Mouse (Mus musculus) limb, embryonic 14.5 days (tissue): ENCODE data around the gene Bhlhe40. TPM values are rescaled to one million over a fixed set of nuclear protein-coding genes. Genes with fewer than 3 reads are reported as not detected.

ENCODE experiments used
- ATAC-seq: fragments of 200-750 bp; cut with Nextera tagmentation; 2 replicates; pipeline ENCODE4 v1.8.0; 2017; ENCODE audit warnings: low read depth, moderate number of reproducible peaks, moderate TSS enrichment; ENCODE audit not compliant: low FRiP score
- DNase-seq: peaks from one replicate; pipeline ENCODE4 v3.0.0-alpha.2; 2015; ENCODE audit warnings: low spot score
- H3K27ac ChIP-seq: fragments of 300-500 bp; sonication (generic); replicated peaks from 2 replicates; pipeline ENCODE4 v1.5.1; 2014; ENCODE audit warnings: low read depth, mild to moderate bottlenecking, low read length, moderate library complexity, mixed read lengths
- H3K27me3 ChIP-seq: fragments of 300-500 bp; sonication (generic); 2 replicates; pipeline ENCODE4 v1.6.1; 2014; ENCODE audit warnings: low read length, mixed read lengths; ENCODE audit not compliant: control insufficient read depth, insufficient read depth
- H3K36me3 ChIP-seq: fragments of 300-500 bp; sonication (generic); 2 replicates; pipeline ENCODE4 v1.6.1; 2014; ENCODE audit warnings: mild to moderate bottlenecking, low read length, moderate library complexity, mixed read lengths; ENCODE audit not compliant: control insufficient read depth, insufficient read depth
- H3K4me1 ChIP-seq: fragments of 300-500 bp; sonication (generic); 2 replicates; pipeline ENCODE4 v1.6.1; 2014; ENCODE audit warnings: antibody characterized with exemption, low read length, mixed read lengths; ENCODE audit not compliant: control insufficient read depth, insufficient read depth
- H3K4me2 ChIP-seq: fragments of 300-500 bp; sonication (generic); replicated peaks from 2 replicates; pipeline ENCODE4 v1.6.1; 2014; ENCODE audit warnings: low read depth, mild to moderate bottlenecking, low read length, moderate library complexity; ENCODE audit not compliant: severe bottlenecking
- H3K4me3 ChIP-seq: fragments of 300-500 bp; sonication (generic); replicated peaks from 2 replicates; pipeline ENCODE4 v1.5.1; 2014; ENCODE audit warnings: low read length
- H3K9ac ChIP-seq: fragments of 300-500 bp; sonication (generic); 2 replicates; pipeline ENCODE4 v1.6.1; 2014; ENCODE audit warnings: mild to moderate bottlenecking, low read depth, low read length, moderate library complexity; ENCODE audit not compliant: severe bottlenecking
- H3K9me3 ChIP-seq: fragments of 300-500 bp; sonication (generic); 2 replicates; pipeline ENCODE4 v1.6.1; 2016; ENCODE audit warnings: low read length; ENCODE audit not compliant: control insufficient read depth
- POLR2A ChIP-seq: fragments of 200-500 bp; IDR thresholded peaks from 2 replicates; pipeline ENCODE4 v1.8.0; 2012; ENCODE audit warnings: inconsistent platforms, mild to moderate bottlenecking, moderate library complexity, borderline replicate concordance; ENCODE audit not compliant: insufficient read depth, insufficient read length; ENCODE audit errors: extremely low read depth
- WGBS: fragments of 180-500 bp; shearing (Covaris S2); extraction: QIAGEN DNeasy Blood & Tissue Kit; methylation state at CpG from one replicate; pipeline ENCODE4 v1.1.7; 2014; 5-methylcytosine and 5-hydroxymethylcytosine counted together
- polyA plus RNA-seq, 2 experiments: library from polyadenylated mRNA; depleted of rRNA in 1 of 2; stranded (reverse) in 1 of 2; unstranded in 1 of 2; fragments of >200 nt; fragmentation: Nextera tagmentation in 1 of 2; extraction: Ambion mirVana in 1 of 2; gene quantifications; 2 replicates each; pipeline versions ENCODE4 v1.2.1 to v1.2.3; 2012 to 2014

Gene Bhlhe40
- polyA plus RNA-seq, 2 experiments, result 11.9 to 31.7 TPM

DNA sequence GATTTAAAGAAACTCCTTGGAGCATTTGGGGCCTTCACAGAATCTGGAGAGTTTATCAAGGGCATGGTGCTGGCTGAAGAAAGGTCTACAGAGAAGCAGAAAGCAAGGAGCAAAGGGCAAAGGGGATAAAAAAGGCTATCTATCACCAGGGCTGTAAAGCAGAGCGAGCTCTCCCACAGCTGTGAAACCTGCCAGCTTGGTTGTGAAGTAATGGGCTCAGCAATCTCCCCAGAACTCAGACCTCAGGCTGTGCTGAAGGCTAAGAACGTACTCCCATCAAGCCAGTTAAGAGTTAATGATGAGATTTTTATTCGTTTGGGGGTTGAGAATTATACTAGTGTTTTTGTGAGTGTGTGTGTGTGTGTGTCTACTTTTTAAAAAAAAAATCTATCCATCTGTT lies 13.3 kb upstream of the Bhlhe40 start:
- no peak overlapping the region for H3K4me3 ChIP-seq
- ATAC-seq, result no peak

DNA sequence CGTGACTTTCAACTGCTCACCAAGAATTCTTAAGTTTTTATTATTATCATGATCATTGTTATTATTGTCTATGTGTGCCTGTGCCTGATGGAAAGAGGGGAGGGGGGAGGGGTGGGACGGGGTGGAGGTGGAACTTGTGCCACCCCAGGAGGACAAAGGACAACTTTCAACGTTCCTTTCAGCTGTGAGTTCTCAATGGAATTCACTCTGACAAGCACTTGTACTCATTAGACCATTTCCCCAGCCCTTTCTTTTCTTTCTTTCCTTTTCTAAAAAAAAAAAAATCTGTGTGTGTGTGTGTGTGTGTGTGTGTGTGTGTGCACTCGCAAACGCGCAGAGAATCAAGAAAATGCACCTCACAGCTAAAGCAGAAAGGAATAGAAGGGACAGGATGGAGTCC lies 12.4 kb upstream of the Bhlhe40 start:
- Histone ChIP-seq H3K4me3 (no peak overlapping the region), H3K36me3 (no peaks in the 10 kb centered on the region), H3K4me2 (no peak overlapping the region), H3K9me3 (no peaks in the 10 kb centered on the region), H3K9ac (no peak overlapping the region), H3K27me3 (no peaks in the 10 kb centered on the region), H3K4me1 (no peaks in the 10 kb centered on the region), H3K27ac (no peak overlapping the region)
- WGBS, result 77% methylated on average over 6 of the region's 6 CpGs
- DNase-seq, result no peak
- TF ChIP-seq POLR2A, result no peak
- ATAC-seq, result no peak

More for the DNA sequence above, 13.3 kb upstream of the Bhlhe40 start:
- Histone ChIP-seq H3K27me3 (no peaks in the 10 kb centered on the region), H3K27ac (no peak overlapping the region), H3K4me1 (no peaks in the 10 kb centered on the region), H3K4me2 (no peak overlapping the region), H3K36me3 (no peaks in the 10 kb centered on the region), H3K9me3 (no peaks in the 10 kb centered on the region), H3K9ac (no peak overlapping the region)
- DNase-seq, result no peak
- WGBS, result 29% methylated on average over 3 of the region's 3 CpGs
- no peak for TF ChIP-seq POLR2A

- no peak overlapping the region for H3K27ac ChIP-seq
- 48% methylated on average over 2 of the region's 2 CpGs for WGBS
- ATAC-seq (no peak), DNase-seq (no peak)
- H3K4me3 ChIP-seq, result no peak overlapping the region
- H3K4me2 ChIP-seq, result no peak overlapping the region
- H3K27me3 ChIP-seq, result no peaks in the 10 kb centered on the region; the same call in 1 of the 2 replicates
- no peak for TF ChIP-seq POLR2A
- H3K4me1 ChIP-seq, result peaks cover 9% of the 10 kb centered on the region; the same call in 1 of the 2 replicates
- no peaks in the 10 kb centered on the region for H3K9me3 ChIP-seq
- no peak overlapping the region for H3K9ac ChIP-seq
- H3K36me3 ChIP-seq, result no peaks in the 10 kb centered on the region
Measured at GRCm38 (mm10) chr6:108655861-108656260, 4.6 kb upstream of the Bhlhe40 start.

- Histone ChIP-seq H3K4me1 (peaks cover 15% of the 10 kb centered on the region; the same call in 1 of the 2 replicates), H3K9ac (no peak overlapping the region), H3K27ac (no peak overlapping the region), H3K27me3 (no peaks in the 10 kb centered on the region; the same call in 1 of the 2 replicates), H3K4me3 (peak overlapping the region; percentile 60), H3K4me2 (peak overlapping the region; percentile 94), H3K36me3 (no peaks in the 10 kb centered on the region), H3K9me3 (no peaks in the 10 kb centered on the region)
- 44% methylated on average over 3 of the region's 3 CpGs for WGBS
- DNase-seq (no peak), ATAC-seq (no peak)
- no peak for TF ChIP-seq POLR2A
Measured at GRCm38 (mm10) chr6:108658051-108658415, 2.4 kb upstream of the Bhlhe40 start.

DNA sequence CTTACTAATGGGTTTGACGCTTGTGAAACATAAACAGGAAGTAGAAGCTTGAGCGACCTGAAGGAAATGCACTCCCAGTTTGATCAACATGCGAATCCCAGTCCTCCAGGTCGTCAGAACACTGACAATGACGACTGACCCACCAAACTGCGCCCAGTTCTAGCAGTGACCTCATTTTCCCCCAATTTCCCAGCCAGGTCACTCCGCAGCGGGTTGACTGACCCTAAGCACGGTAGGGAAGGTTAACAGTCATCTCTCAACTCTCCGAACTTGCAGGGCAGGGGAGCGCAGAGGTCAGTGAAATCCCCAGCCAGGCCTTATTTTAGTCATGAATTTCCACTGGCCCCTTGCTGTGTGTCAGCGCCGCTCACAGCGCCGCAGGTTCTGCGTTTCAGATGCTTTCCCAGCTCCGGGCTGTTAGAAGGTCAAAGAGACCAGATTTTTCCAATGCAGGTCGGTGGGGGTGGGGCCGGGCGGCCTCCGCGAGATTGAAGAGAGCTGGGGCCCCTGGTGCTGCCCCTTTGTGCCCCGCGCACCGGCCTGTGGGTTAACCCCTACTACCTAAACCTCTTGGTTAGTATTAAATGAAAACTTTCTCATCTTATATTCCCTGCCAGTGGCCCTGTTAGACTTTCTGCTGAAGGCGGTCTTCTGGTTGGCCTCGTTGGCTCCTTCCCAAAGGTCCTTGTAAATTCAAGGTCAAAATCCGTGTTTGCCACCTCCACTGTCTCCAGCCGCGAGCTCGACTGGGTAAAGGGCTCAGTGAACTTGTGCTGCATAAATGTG lies 1.8 kb upstream of the Bhlhe40 start:
- H3K9me3 ChIP-seq, result no peaks in the 10 kb centered on the region
- H3K4me1 ChIP-seq, result peaks cover 15% of the 10 kb centered on the region; the same call in 1 of the 2 replicates
- WGBS, result 4% methylated on average over 31 of the region's 31 CpGs
- peak overlapping the region; percentile 60 for H3K4me3 ChIP-seq
- H3K9ac ChIP-seq, result peak overlapping the region; percentile 70
- ATAC-seq (no peak), DNase-seq (no peak)
- H3K27ac ChIP-seq, result peak overlapping the region; percentile 90
- no peaks in the 10 kb centered on the region; the same call in 1 of the 2 replicates for H3K27me3 ChIP-seq
- no peak for TF ChIP-seq POLR2A
- H3K36me3 ChIP-seq, result no peaks in the 10 kb centered on the region
- H3K4me2 ChIP-seq, result peak overlapping the region; percentile 94
